Mouse (Mus musculus) hindbrain, embryonic 14.5 days (tissue): ENCODE results near the gene Hist1h2bb. TPM values are rescaled to one million over a fixed set of nuclear protein-coding genes. Genes with fewer than 3 reads are reported as not detected.
A peak's percentile ranks its signal among the peaks of the same experiment; 100 is the strongest.
"Not testable (repeated sequence)": the region's sequence is repeated elsewhere in the genome, so short reads cannot be mapped to it uniquely, and the experiment has no call there.

Source experiments
- ATAC-seq: fragments of 200-750 bp; cut with Nextera tagmentation; 2 replicates; pipeline ENCODE4 v1.8.0; 2017; ENCODE audit warnings: moderate number of reproducible peaks, mild to moderate bottlenecking, moderate TSS enrichment, moderate library complexity; ENCODE audit not compliant: low FRiP score
- DNase-seq: peaks from one replicate; pipeline ENCODE4 v3.0.0-alpha.2; 2015; ENCODE audit warnings: low spot score
- H3K27ac ChIP-seq: fragments of 300-500 bp; sonication (generic); 2 replicates; pipeline ENCODE4 v1.5.1; 2014; ENCODE audit warnings: mild to moderate bottlenecking, moderate library complexity
- H3K27me3 ChIP-seq: fragments of 300-500 bp; sonication (generic); 2 replicates; pipeline ENCODE4 v1.6.1; 2014; ENCODE audit warnings: mild to moderate bottlenecking, low read length, mixed read lengths; ENCODE audit not compliant: control insufficient read depth, insufficient read depth
- H3K36me3 ChIP-seq: fragments of 300-500 bp; sonication (generic); replicated peaks from 2 replicates; pipeline ENCODE4 v1.6.1; 2014; ENCODE audit not compliant: control insufficient read depth, insufficient read depth
- H3K4me1 ChIP-seq: fragments of 300-500 bp; sonication (generic); replicated peaks from 2 replicates; pipeline ENCODE4 v1.6.1; 2014; ENCODE audit warnings: antibody characterized with exemption, low read length, mixed read lengths; ENCODE audit not compliant: control insufficient read depth, insufficient read depth
- H3K4me2 ChIP-seq: fragments of 300-500 bp; sonication (generic); replicated peaks from 2 replicates; pipeline ENCODE4 v1.6.1; 2014; ENCODE audit warnings: mild to moderate bottlenecking, moderate library complexity
- H3K4me3 ChIP-seq: fragments of 300-500 bp; sonication (generic); replicated peaks from 2 replicates; pipeline ENCODE4 v1.5.1; 2014; ENCODE audit warnings: mild to moderate bottlenecking, low read length
- H3K9ac ChIP-seq: fragments of 300-500 bp; sonication (generic); 2 replicates; pipeline ENCODE4 v1.6.1; 2014
- H3K9me3 ChIP-seq: fragments of 300-500 bp; sonication (generic); 2 replicates; pipeline ENCODE4 v1.6.1; 2016; ENCODE audit warnings: low read length; ENCODE audit not compliant: control insufficient read depth
- WGBS: fragments of 180-500 bp; shearing (Covaris S2); extraction: QIAGEN DNeasy Blood & Tissue Kit; methylation state at CpG from one replicate; pipeline ENCODE4 v1.1.7; 2014; 5-methylcytosine and 5-hydroxymethylcytosine counted together
- polyA plus RNA-seq: library from polyadenylated mRNA; unstranded; fragments of >200 nt; fragmentation: Nextera tagmentation; extraction: Ambion mirVana; gene quantifications from 2 replicates; pipeline ENCODE4 v1.2.1, GENCODE M21; 2014

The Hist1h2bb gene
- polyA plus RNA-seq, 1 experiment from 2014 or later: 0.64 TPM

DNA sequence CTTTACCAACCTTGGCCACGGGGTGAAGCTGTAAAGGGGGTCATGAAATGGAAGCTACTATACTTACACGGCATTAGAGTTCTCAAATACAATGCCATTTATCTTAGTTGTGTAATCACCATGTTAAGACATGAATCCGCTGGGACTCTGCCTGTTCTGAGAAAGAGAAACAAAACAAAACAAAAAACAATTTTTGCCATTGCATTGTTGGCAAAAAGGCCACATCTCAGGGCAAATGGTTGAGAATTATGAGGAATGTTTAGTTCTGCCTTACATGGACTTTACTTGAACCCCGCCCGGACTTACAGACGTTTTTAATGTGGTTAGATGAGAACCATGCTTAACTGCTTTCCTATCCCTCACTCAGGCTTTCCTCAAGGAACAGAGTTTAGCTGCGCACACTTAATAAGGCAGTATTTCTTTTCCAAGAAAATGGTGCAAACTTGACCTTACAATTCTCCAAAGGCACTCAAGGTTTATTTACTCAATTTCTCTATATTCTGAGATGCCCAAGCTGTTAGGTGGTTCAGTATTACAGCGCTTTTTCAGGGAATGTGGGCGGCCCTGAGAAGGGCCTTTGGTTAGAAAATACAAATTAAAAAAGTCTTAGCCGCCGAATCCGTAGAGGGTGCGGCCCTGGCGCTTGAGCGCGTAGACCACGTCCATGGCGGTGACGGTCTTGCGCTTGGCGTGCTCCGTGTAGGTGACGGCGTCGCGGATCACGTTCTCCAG lies 13.9 kb downstream of the Hist1h2bb start:
- DNase-seq: peak; percentile 30
- 2% methylated on average over 20 of the region's 27 CpGs for WGBS
- Histone ChIP-seq H3K27me3 (no peaks in the 10 kb centered on the region), H3K4me3 (peak overlapping the region; percentile 49), H3K9ac (peak overlapping the region; percentile 58), H3K4me1 (peaks cover 31% of the 10 kb centered on the region), H3K4me2 (peak overlapping the region; percentile 90), H3K36me3 (no peaks in the 10 kb centered on the region), H3K9me3 (no peaks in the 10 kb centered on the region), H3K27ac (peak overlapping the region; percentile 87)
- peak; percentile 22; the same call in 1 of the 2 replicates for ATAC-seq

DNA sequence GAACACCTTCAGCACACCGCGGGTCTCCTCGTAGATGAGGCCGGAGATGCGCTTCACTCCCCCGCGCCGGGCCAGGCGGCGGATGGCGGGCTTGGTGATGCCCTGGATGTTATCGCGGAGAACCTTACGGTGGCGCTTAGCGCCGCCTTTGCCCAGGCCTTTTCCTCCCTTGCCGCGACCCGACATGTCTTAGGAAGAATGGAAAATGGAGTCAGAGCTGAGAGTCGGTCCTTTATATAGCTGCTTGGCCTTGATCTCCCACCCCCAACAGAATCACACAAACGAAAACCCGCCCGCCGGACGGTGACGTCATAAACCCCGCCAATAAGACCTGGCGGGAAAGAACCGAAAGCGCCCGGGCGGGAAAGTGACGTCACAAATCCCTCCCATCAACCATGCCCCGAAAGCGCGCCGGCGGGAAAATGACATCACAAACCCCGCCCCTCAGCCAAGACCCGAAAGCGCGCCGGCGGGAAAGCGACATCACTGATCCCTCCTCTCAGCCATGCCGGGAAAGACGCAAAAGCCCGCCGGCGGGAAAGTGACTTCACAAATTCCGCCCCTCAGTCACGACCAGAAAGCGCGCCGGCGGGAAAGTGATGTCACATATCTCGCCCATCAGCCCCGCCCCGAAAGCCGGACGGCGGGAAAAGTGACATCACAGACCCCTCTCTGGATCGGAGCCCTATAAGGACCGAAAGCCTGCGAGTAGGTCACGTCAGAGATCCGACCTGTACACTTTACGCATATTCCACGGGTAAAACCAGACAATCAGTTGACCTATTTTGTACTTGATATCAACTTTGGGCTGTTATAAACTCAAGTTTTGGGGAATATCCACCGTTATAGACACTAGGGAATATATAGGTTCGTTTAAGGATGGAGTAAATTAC lies 14.7 kb downstream of the Hist1h2bb start, which contains the start of gene Hist1h4a:
Gene Hist1h4a (minus strand): TSS at position 259 of the 893 bp plus-strand sequence.
- Histone ChIP-seq H3K36me3 (no peaks in the 10 kb centered on the region), H3K9me3 (no peaks in the 10 kb centered on the region), H3K9ac (peak within 1 kb of the TSS; percentile 58), H3K4me2 (peak within 1 kb of the TSS; percentile 90), H3K4me1 (peaks cover 31% of the 10 kb centered on the region), H3K4me3 (peak within 1 kb of the TSS; percentile 49), H3K27ac (peak within 1 kb of the TSS; percentile 87), H3K27me3 (no peaks in the 10 kb centered on the region)
- ATAC-seq: peak; percentile 86
- WGBS: under 1% methylated on average over 63 of the region's 72 CpGs
- DNase-seq: peak; percentile 100

DNA sequence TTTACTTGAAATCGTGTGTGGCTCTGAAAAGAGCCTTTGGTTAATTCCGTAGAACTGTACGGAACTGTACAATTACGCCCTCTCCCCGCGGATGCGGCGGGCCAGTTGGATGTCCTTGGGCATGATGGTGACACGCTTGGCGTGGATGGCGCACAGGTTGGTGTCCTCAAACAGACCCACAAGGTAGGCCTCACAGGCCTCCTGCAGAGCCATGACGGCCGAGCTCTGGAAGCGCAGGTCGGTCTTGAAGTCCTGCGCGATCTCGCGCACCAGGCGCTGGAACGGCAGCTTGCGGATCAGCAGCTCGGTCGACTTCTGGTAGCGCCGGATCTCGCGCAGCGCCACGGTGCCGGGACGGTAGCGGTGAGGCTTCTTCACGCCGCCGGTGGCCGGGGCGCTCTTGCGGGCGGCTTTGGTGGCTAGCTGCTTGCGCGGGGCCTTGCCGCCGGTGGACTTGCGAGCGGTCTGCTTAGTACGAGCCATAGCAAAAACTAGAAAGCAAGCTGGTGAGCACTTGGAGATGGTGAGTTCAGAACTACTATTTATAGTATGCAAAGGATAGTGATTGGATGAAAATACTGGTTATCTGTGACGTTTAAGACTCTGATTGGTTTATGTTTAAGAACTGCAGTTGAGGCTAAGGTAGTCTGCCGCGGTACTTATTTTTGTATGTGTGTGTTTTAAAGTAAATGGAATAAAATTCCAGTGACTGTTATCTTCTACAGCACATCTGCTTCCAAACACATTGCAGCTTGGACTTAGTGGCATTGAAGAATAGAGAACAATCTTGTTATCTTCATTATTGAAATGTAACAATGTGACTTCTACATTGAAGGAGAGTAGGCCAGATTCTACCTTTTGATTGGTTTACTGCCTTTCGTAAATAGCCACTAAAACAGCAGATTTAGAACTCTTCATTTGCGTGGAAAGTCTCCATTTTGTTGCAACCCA lies 15.6 kb downstream of the Hist1h2bb start, which contains the start of gene Hist1h3a:
Gene Hist1h3a (minus strand): TSS at position 516 of the 951 bp plus-strand sequence.
- H3K36me3 ChIP-seq, H3K27me3 ChIP-seq, H3K9me3 ChIP-seq: not testable (repeated sequence)
- Histone ChIP-seq H3K27ac (peak within 1 kb of the TSS; percentile 87), H3K4me2 (peak within 1 kb of the TSS; percentile 90), H3K9ac (peak within 1 kb of the TSS; percentile 50), H3K4me1 (peaks cover 30% of the 10 kb centered on the region), H3K4me3 (peak within 1 kb of the TSS; percentile 49)
- peak; percentile 88 for DNase-seq
- WGBS: under 1% methylated on average over 27 of the region's 52 CpGs
- peak; percentile 75 for ATAC-seq

DNA sequence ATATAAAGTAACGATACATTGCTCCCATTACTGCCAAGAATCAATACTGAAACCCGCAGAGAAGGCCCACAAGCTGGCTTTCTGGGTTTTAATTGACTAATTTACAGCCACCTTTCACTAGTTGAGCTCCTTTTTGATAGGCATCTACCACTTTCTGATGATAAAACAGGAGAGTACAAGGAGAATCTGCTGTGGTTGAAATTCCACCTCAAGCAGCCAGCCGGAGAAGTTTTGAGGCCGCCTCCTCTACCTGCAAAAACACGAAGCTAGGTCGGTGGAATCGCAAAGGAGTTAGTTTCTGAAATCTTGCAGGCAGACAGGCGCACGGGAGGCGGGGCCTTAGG lies 16.7 kb downstream of the Hist1h2bb start:
- WGBS: under 1% methylated on average over 10 of the region's 10 CpGs
- peak overlapping the region; percentile 87 for H3K27ac ChIP-seq
- H3K9me3 ChIP-seq: no peaks in the 10 kb centered on the region
- peak overlapping the region; percentile 90 for H3K4me2 ChIP-seq
- H3K36me3 ChIP-seq: no peaks in the 10 kb centered on the region
- DNase-seq: no peak
- H3K4me3 ChIP-seq: peak overlapping the region; percentile 49
- no peaks in the 10 kb centered on the region for H3K27me3 ChIP-seq
- 0 out of 2 replicates have a peak overlapping the region, but pooled peaks have one; percentile 37 for H3K9ac ChIP-seq
- ATAC-seq: no peak
- H3K4me1 ChIP-seq: peaks cover 26% of the 10 kb centered on the region

DNA sequence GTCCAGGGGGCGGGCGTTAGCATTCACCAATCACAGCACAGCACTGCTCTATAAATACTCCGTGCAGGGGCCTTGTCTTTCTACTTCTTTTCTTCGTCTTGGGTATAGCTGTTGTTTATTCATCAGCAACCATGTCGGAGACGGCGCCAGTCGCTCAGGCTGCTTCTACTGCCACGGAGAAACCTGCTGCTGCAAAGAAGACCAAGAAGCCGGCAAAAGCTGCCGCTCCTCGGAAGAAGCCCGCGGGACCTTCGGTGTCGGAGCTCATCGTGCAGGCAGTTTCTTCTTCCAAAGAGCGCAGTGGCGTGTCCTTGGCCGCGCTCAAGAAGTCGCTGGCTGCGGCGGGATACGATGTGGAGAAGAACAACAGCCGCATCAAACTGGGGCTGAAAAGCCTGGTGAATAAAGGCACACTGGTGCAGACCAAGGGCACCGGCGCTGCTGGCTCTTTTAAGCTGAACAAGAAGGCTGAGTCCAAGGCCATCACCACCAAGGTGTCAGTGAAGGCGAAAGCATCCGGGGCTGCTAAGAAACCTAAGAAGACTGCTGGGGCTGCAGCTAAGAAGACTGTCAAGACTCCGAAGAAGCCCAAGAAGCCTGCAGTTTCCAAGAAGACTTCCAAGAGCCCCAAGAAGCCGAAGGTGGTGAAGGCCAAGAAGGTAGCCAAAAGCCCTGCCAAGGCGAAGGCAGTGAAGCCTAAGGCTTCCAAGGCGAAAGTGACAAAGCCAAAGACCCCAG lies 17.2 kb downstream of the Hist1h2bb start, which contains the start of gene Hist1h1a:
Gene Hist1h1a (plus strand): TSS at position 81 of the 738 bp plus-strand sequence.
- H3K9me3 ChIP-seq: no peaks in the 10 kb centered on the region
- peaks cover 26% of the 10 kb centered on the region for H3K4me1 ChIP-seq
- H3K27ac ChIP-seq: peak within 1 kb of the TSS; percentile 87
- H3K9ac ChIP-seq: peak within 1 kb of the TSS; percentile 68
- WGBS: 2% methylated on average over 34 of the region's 34 CpGs
- ATAC-seq: peak; percentile 81
- peak; percentile 87 for DNase-seq
- no peaks in the 10 kb centered on the region for H3K36me3 ChIP-seq
- H3K4me2 ChIP-seq: peak within 1 kb of the TSS; percentile 90
- H3K27me3 ChIP-seq: no peaks in the 10 kb centered on the region
- H3K4me3 ChIP-seq: peak within 1 kb of the TSS; percentile 49

DNA sequence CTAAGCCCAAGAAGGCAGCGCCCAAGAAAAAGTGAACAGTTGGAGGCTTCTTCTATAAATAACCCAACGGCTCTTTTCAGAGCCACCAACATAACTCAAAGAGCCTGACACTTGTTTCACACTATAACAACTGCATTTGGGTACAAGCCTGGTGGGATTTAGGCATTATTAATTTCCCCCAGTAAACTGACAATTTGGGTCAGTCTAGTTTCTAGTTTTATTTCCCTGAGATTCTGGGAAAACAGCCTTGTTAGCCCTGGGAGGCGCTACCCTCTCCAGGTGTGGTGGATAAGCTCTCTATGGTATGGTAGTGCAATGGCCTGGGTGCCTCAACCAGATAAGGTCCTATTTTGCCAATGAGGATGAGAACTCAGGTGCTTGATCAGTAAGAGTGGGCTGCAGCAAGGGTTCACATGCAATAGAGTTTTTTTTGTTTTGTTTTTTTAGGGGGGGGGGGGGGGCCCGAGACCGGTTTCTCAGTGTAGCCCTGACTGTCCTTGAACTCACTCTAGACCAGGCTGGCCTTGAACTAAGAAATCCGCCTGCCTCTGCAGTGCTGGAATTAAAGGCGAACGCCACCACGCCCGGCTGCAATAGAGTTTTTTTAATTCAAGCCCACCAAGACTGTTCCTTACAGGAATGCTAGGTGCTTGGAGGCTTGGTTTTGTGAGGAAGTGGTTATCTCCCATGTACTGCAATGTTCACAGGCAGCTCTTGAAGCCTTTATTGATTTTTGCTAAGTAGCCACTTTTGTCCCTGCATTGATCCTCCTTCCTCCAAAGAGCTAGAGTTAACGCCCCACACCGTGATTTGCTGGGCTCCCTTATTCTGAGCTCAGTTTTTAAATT lies 18.0 kb downstream of the Hist1h2bb start:
- ATAC-seq (no peak), DNase-seq (no peak)
- peak overlapping the region; percentile 90 for H3K4me2 ChIP-seq
- 40% methylated on average over 12 of the region's 12 CpGs for WGBS
- peak overlapping the region; percentile 68; the same call in 1 of the 2 replicates for H3K9ac ChIP-seq
- no peaks in the 10 kb centered on the region for H3K27me3 ChIP-seq
- no peaks in the 10 kb centered on the region for H3K36me3 ChIP-seq
- H3K4me1 ChIP-seq: peaks cover 26% of the 10 kb centered on the region
- peak overlapping the region; percentile 49 for H3K4me3 ChIP-seq
- peak overlapping the region; percentile 87; the same call in 1 of the 2 replicates for H3K27ac ChIP-seq
- H3K9me3 ChIP-seq: no peaks in the 10 kb centered on the region

DNA sequence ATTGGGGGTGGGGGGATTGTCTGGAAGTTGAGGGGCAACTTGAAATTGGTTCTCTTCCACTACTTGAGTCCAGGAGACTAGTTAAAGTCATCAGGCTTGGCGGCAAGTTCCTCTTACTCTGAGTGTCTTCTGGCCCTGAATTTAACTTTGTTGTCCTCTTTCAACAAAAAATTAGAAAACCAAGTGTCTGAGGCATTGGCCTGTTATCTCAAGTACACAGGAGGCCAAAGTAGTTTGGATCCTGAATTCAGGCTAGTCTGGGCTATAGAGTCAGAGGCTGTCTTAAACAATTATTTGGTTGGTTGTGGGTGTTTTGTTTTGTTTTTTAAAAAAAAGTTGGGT lies 18.6 kb downstream of the Hist1h2bb start:
- ATAC-seq: no peak
- no peak overlapping the region for H3K9ac ChIP-seq
- no peaks in the 10 kb centered on the region for H3K36me3 ChIP-seq
- 81% methylated on average over 1 of the region's 1 CpGs for WGBS
- no peak overlapping the region for H3K4me2 ChIP-seq
- no peak overlapping the region for H3K27ac ChIP-seq
- H3K27me3 ChIP-seq: no peaks in the 10 kb centered on the region
- no peak for DNase-seq
- H3K4me1 ChIP-seq: peaks cover 22% of the 10 kb centered on the region
- no peaks in the 10 kb centered on the region for H3K9me3 ChIP-seq
- no peak overlapping the region for H3K4me3 ChIP-seq
